Mouse (Mus musculus): ENCODE measurements around the gene Lilr4b.
"Not testable (repeated sequence)": the region's sequence is repeated elsewhere in the genome, so short reads cannot be mapped to it uniquely, and the experiment has no call there.

Lilr4b gene

GRCm38 (mm10) chr10:51480397-51480796 lies at the start of gene Lilr4b, which contains the start of gene Gm49339:
TSS of gene Lilr4b (plus strand) at chr10:51480632.
TSS of gene Gm49339 (plus strand) at chr10:51480612.
- DNase-seq (ENCODE audit: extremely low read depth, low read depth, low spot score): not testable (repeated sequence)

GRCm38 (mm10) chr10:51432940-51433339 lies 47.5 kb upstream of the Lilr4b start:
- DNase-seq (ENCODE audit: extremely low read depth, low read depth, low spot score): no peak

DNA sequence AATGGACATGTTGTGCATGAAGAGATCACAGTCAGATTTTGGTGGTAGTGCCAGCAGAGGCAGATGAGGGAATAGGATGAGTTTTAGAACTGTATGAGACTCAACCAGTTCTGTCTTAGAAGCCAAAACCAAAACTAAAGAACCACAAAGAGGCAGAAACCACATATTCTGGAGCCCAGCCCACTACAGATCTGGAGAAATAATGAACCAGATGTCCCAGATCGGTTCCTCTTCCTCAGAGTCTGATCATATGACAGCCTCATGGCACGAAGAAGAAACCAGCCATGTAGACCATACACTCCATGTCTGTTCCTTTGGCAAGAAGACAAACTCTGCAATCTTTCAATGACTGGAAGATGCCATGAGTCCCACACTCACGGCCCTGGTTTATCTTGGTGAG lies 44.7 kb upstream of the Lilr4b start:
- DNase-seq (ENCODE audit: extremely low read depth, low read depth, low spot score): no peak

- no peak for DNase-seq (ENCODE audit: extremely low read depth, low read depth, low spot score)
Observed at GRCm38 (mm10) chr10:51451610-51452009, 28.8 kb upstream of the Lilr4b start.

DNA sequence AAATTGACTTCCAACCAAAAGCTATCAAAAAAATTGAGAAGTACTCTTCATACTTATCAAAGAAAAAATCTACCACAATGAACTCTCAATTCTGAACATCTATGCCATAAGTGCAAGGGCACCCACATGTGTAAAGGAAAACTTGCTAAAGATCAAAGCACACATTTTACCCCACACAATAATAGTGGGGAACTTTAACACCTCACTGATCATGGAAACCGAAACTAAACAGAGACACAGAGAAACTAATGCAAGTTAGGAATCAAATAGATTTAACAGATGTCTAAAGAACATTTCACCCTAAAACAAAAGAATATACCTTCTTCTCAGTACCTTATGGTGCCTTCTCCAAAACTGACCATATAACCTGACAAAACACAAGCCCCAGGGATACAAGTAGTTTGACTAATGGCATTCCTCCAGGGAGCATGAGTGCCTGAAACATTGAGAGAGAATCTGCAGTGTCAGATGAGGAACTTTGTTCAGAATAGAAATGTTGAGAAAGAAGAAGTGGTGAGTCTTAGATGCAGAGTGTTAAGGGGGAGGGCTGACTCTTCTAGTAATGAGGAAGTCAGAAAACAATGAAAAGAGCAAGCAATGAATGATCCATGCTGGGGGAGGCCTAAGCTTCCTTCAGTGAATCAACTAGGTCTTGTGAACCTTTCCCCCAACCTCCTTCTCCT lies 26.7 kb upstream of the Lilr4b start:
- no peak for DNase-seq (ENCODE audit: extremely low read depth, low read depth, low spot score)

DNA sequence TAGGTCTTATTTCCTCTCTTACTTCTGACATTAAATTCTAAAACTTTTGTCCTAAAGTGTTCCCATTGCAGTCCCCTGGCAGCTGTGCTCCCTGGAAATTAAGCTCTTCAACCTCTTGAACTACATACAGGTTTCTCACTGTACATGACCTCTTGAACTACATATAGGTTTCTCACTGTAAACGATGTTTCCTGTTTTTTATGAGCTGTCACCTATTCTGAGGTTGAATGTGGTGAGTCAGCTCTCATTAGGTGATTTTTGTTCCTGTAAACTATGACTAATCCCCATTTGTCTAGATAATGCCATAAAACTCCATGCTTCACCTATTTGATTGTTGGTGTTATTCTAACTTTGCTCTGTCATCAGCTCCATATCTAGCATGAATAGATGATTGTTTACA lies 26.1 kb upstream of the Lilr4b start:
- no peak for DNase-seq (ENCODE audit: extremely low read depth, low read depth, low spot score)

DNA sequence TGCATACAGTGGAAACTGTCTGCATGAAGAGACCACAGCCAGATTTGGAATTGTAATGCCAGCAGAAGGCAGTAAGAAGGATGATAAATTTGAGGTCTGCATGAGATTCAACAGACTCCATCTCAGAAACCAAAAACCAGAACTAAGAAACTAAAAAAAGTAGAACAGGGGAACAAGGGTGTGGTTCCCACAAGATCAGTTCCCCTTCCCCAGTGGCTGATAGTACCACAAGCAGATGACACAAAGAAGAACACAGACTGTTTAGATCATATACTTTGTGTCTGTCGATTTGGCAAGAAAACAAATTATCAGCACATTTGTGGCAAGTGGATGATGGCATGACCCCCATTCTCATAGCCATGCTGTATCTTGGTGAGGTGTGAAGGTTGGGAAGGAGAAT lies 24.7 kb upstream of the Lilr4b start:
- DNase-seq (ENCODE audit: extremely low read depth, low read depth, low spot score): no peak

- no peak for DNase-seq (ENCODE audit: extremely low read depth, low read depth, low spot score)
Observed at GRCm38 (mm10) chr10:51456369-51456768, 24.1 kb upstream of the Lilr4b start.

DNA sequence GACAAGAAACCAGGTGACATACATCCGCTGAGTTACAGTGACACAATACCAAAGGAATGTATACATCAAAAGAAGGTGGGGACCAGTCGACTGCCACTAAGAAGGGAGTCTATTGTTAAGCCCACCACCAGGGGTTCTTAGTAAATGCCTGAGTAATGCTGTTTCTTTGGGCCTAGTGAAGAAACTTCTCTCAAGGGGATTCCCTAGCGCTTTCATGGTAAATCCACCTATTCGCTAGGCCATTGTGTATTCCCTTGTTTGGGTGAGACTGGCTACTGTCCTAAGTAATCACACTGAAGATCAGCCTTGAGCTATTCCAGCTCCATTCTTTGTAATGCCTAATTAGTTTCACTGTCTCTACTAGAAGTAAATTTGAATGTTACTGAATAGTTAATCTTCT lies 16.6 kb upstream of the Lilr4b start:
- not testable (repeated sequence) for DNase-seq (ENCODE audit: extremely low read depth, low read depth, low spot score)

- not testable (repeated sequence) for DNase-seq (ENCODE audit: extremely low read depth, low read depth, low spot score)
Observed at GRCm38 (mm10) chr10:51490691-51491090, 10.3 kb downstream of the Lilr4b start, which contains the start of gene Lilrb4a. TSS of gene Lilrb4a (plus strand) at chr10:51490956.

DNA sequence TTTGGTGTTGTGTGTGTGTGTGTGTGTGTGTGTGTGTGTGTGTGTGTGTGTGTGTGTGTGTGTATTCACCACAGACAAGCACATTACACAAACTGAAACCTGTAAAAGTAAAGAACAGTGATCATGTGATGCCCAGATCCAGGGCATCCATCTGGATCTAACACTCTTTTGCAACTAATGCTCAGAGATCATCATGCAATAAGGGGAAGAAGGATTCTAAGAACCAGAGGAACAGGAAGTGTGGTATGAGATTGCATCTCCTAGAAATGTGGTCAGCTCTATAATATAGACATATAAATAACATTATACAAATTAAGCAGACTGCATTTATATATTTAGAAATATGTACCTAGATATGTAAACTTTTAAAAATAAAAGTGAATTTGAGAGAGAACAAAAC lies 39.6 kb downstream of the Lilr4b start:
- DNase-seq (ENCODE audit: extremely low read depth, low read depth, low spot score): no peak

DNA sequence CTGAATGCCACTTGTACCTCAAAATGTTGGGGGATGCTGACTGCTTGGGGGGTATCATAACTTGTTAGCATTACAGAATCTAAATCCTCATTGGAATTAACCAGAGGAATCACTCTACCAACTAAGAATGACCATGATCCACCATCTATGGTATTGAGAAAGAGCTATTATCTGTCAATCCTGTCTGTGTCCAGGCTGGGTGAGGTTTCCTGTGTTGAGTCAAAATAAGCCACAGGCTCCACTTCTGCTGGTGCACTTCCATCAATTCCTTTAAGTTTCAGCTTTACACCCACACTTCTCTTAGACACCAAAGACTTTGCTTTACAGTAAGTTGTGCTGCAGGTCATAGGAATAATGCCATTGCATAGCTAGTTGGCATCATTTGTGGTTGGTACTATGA lies 41.0 kb downstream of the Lilr4b start:
- DNase-seq (ENCODE audit: extremely low read depth, low read depth, low spot score): no peak

GRCm38 (mm10) chr10:51526090-51526489 lies 45.7 kb downstream of the Lilr4b start:
- DNase-seq (ENCODE audit: extremely low read depth, low read depth, low spot score): no peak

DNA sequence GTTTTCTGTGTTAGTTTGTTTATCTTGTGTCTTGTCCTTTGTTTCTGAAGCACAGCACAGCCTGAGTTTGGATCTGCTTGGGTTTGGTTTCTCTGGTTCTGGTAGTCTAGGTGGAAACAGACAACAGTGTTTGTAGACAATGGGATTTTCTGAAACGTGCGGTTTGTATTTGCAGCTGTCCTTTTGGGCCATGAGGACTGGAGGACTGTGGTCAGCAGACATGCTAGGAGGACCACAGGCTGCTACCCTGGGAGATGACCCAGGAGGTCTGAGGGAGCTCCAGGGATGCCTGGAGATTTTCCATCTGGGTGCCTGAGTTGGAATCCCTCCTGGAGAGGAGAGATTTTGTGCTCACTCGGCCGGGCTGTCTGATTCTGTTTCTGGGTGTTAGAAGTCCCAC lies 46.2 kb downstream of the Lilr4b start:
- no peak for DNase-seq (ENCODE audit: extremely low read depth, low read depth, low spot score)

GRCm38 (mm10) chr10:51528840-51529434 lies 48.5 kb downstream of the Lilr4b start:
- DNase-seq (ENCODE audit: extremely low read depth, low read depth, low spot score): no peak

DNA sequence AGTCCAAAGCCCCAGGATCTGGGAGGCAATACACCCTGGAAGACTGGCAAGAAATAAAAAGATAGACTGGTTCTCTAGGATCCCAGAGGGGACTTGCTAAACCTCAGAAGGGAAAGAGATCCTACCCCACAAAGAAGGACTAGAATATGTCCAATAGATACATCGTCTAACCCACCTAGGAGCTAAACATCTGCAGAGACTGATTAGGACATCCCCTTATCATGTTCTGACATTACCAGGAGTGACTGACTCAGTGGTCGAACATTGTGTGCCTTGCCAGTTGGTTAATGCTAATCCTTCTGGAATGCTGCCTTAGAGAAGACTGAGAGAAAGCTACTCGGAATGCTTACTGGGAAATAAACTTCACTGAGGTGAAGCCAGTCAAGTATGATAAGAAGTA lies 49.1 kb downstream of the Lilr4b start:
- DNase-seq (ENCODE audit: extremely low read depth, low read depth, low spot score): no peak

DNA sequence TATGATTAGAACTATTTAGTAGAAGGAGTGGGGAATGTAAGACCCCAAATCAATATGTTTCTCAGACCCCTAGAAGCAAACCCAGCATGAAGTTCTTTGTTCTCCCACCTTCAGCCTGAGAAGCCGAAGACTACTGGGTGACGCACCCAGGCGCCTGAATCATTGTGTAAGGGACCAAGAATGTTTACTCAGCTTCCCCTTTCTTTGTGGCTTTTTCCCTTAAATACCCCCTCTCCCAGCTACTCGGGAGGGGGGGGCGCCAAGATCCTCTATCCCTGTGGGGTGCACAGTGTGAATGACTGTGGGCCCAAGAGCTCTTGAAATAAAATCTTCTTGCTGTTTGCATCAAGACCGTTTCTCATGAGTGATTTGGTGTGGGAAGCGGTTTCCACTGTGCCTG lies 50.4 kb downstream of the Lilr4b start:
- no peak for DNase-seq (ENCODE audit: extremely low read depth, low read depth, low spot score)
